Mouse (Mus musculus): ENCODE data around the gene Ptgdr. TPM values are rescaled to one million over a fixed set of nuclear protein-coding genes. Genes with fewer than 3 reads are reported as not detected.

Ptgdr gene
- polyA plus RNA-seq, 1 experiment from 2014 or later = 0.08 TPM

Other genes with a start within 250 kb of the Ptgdr start
- not detected in 2 replicates for gene Gm5624, start 231.4 kb downstream of the Ptgdr start, polyA plus RNA-seq (2016; fragmentation: Nextera tagmentation; extraction: Ambion mirVana)
- not detected in 2 replicates for gene Gm8257, start 152.9 kb downstream of the Ptgdr start, polyA plus RNA-seq (2016; fragmentation: Nextera tagmentation; extraction: Ambion mirVana)
- not detected in 2 replicates for gene Gm8267, start 109.0 kb downstream of the Ptgdr start, polyA plus RNA-seq (2016; fragmentation: Nextera tagmentation; extraction: Ambion mirVana)
- 0.13 and 0.17 TPM in 2 replicates for gene Ptger2, start 128.8 kb upstream of the Ptgdr start, polyA plus RNA-seq (2016; fragmentation: Nextera tagmentation; extraction: Ambion mirVana)

Measured in forebrain, embryonic 12.5 days (tissue).